Mouse (Mus musculus) hindbrain, embryonic 15.5 days (tissue): ENCODE data around the gene Otop3. TPM values are rescaled to one million over a fixed set of nuclear protein-coding genes. Genes with fewer than 3 reads are reported as not detected.

ENCODE experiments used
- ATAC-seq: fragments of 200-750 bp; cut with Nextera tagmentation; 2 replicates; pipeline ENCODE4 v1.8.0; 2017; ENCODE audit warnings: low read depth, moderate number of reproducible peaks, moderate TSS enrichment; ENCODE audit not compliant: low FRiP score
- H3K27ac ChIP-seq: fragments of 300-500 bp; sonication (generic); replicated peaks from 2 replicates; pipeline ENCODE4 v1.5.1; 2015; ENCODE audit warnings: mild to moderate bottlenecking, inconsistent platforms
- H3K27me3 ChIP-seq: fragments of 300-500 bp; sonication (generic); 2 replicates; pipeline ENCODE4 v1.6.1; 2015; ENCODE audit warnings: control low read depth, inconsistent platforms
- H3K36me3 ChIP-seq: fragments of 300-500 bp; sonication (generic); 2 replicates; pipeline ENCODE4 v1.6.1; 2015; ENCODE audit warnings: control low read depth, inconsistent platforms
- H3K4me1 ChIP-seq: fragments of 300-500 bp; sonication (generic); replicated peaks from 2 replicates; pipeline ENCODE4 v1.6.1; 2015; ENCODE audit warnings: control low read depth, inconsistent platforms
- H3K4me2 ChIP-seq: fragments of 300-500 bp; sonication (generic); 2 replicates; pipeline ENCODE4 v1.6.1; 2015; ENCODE audit warnings: moderate library complexity, mild to moderate bottlenecking, inconsistent platforms
- H3K4me3 ChIP-seq: fragments of 300-500 bp; sonication (generic); 2 replicates; pipeline ENCODE4 v1.5.1; 2015; ENCODE audit warnings: mild to moderate bottlenecking, inconsistent platforms
- H3K9ac ChIP-seq: fragments of 300-500 bp; sonication (generic); 2 replicates; pipeline ENCODE4 v1.6.1; 2015; ENCODE audit warnings: inconsistent platforms
- H3K9me3 ChIP-seq: fragments of 300-500 bp; sonication (generic); 2 replicates; pipeline ENCODE4 v1.6.1; 2016; ENCODE audit warnings: control low read depth, inconsistent platforms
- WGBS: fragments of 180-500 bp; shearing (Covaris S2); methylation state at CpG from one replicate; pipeline ENCODE4 v1.1.7; 2015; 5-methylcytosine and 5-hydroxymethylcytosine counted together
- polyA plus RNA-seq: library from polyadenylated mRNA; unstranded; fragments of >200 nt; fragmentation: Nextera tagmentation; extraction: Ambion mirVana; gene quantifications from 2 replicates; pipeline ENCODE4 v1.2.1, GENCODE M21; 2015

The Otop3 gene
- polyA plus RNA-seq, 1 experiment from 2014 or later = 2.2 TPM

- H3K9me3 ChIP-seq = no peaks in the 10 kb centered on the region
- no peak overlapping the region for H3K4me3 ChIP-seq
- H3K27me3 ChIP-seq = no peaks in the 10 kb centered on the region
- H3K27ac ChIP-seq = no peak overlapping the region
- no peak overlapping the region for H3K9ac ChIP-seq
- peaks cover 8% of the 10 kb centered on the region; the same call in 1 of the 2 replicates for H3K36me3 ChIP-seq
- ATAC-seq = no peak
- WGBS = 59% methylated on average over 7 of the region's 7 CpGs
- H3K4me1 ChIP-seq = peaks cover 5% of the 10 kb centered on the region; the same call in 1 of the 2 replicates
- H3K4me2 ChIP-seq = no peak overlapping the region
Measured at GRCm38 (mm10) chr11:115345515-115345914, 11.0 kb downstream of the Otop3 start.

- H3K27me3 ChIP-seq = no peaks in the 10 kb centered on the region
- H3K36me3 ChIP-seq = peaks cover 33% of the 10 kb centered on the region
- no peaks in the 10 kb centered on the region for H3K9me3 ChIP-seq
- peaks cover 5% of the 10 kb centered on the region; the same call in 1 of the 2 replicates for H3K4me1 ChIP-seq
- ATAC-seq = no peak
- no peak overlapping the region for H3K4me3 ChIP-seq
- no peak overlapping the region for H3K9ac ChIP-seq
- H3K27ac ChIP-seq = no peak overlapping the region
- 66% methylated on average over 17 of the region's 17 CpGs for WGBS
- H3K4me2 ChIP-seq = no peak overlapping the region
Measured at GRCm38 (mm10) chr11:115348681-115349248, 14.2 kb downstream of the Otop3 start.

- no peak for ATAC-seq
- Histone ChIP-seq H3K4me2 (no peak overlapping the region), H3K9me3 (no peaks in the 10 kb centered on the region), H3K4me3 (no peak overlapping the region), H3K36me3 (peaks cover 33% of the 10 kb centered on the region), H3K9ac (no peak overlapping the region), H3K4me1 (peaks cover 5% of the 10 kb centered on the region; the same call in 1 of the 2 replicates), H3K27ac (no peak overlapping the region), H3K27me3 (no peaks in the 10 kb centered on the region)
- WGBS = 69% methylated on average over 4 of the region's 4 CpGs
Measured at GRCm38 (mm10) chr11:115349976-115350375, 15.4 kb downstream of the Otop3 start.

- ATAC-seq = no peak
- Histone ChIP-seq H3K4me2 (no peak overlapping the region), H3K9me3 (no peaks in the 10 kb centered on the region), H3K36me3 (peaks cover 48% of the 10 kb centered on the region), H3K4me3 (no peak overlapping the region), H3K4me1 (no peaks in the 10 kb centered on the region), H3K27me3 (0 out of 2 replicates have a peak, but pooled peaks cover 6% of the 10 kb centered on the region), H3K27ac (no peak overlapping the region), H3K9ac (no peak overlapping the region)
- 91% methylated on average over 5 of the region's 5 CpGs for WGBS
Measured at GRCm38 (mm10) chr11:115353375-115353774, 18.8 kb downstream of the Otop3 start.

- H3K4me1 ChIP-seq = peaks cover 8% of the 10 kb centered on the region
- WGBS = 9% methylated on average over 8 of the region's 8 CpGs
- H3K36me3 ChIP-seq = peaks cover 48% of the 10 kb centered on the region
- no peak overlapping the region for H3K4me2 ChIP-seq
- H3K9me3 ChIP-seq = no peaks in the 10 kb centered on the region
- no peak overlapping the region for H3K9ac ChIP-seq
- no peak overlapping the region for H3K27ac ChIP-seq
- H3K27me3 ChIP-seq = 0 out of 2 replicates have a peak, but pooled peaks cover 6% of the 10 kb centered on the region
- H3K4me3 ChIP-seq = no peak overlapping the region
- ATAC-seq = peak; percentile 40; the same call in 1 of the 2 replicates
Measured at GRCm38 (mm10) chr11:115354183-115354582, 19.7 kb downstream of the Otop3 start.

- H3K4me1 ChIP-seq = peaks cover 15% of the 10 kb centered on the region
Measured at GRCm38 (mm10) chr11:115358468-115358867, 23.9 kb downstream of the Otop3 start.

GRCm38 (mm10) chr11:115359293-115359692 lies 24.8 kb downstream of the Otop3 start:
- Histone ChIP-seq H3K27me3 (0 out of 2 replicates have a peak, but pooled peaks cover 6% of the 10 kb centered on the region), H3K4me3 (no peak overlapping the region), H3K27ac (peak overlapping the region; percentile 42; the same call in 1 of the 2 replicates), H3K4me1 (peaks cover 21% of the 10 kb centered on the region), H3K9ac (0 out of 2 replicates have a peak overlapping the region, but pooled peaks have one; percentile 12), H3K36me3 (peaks cover 15% of the 10 kb centered on the region), H3K4me2 (no peak overlapping the region), H3K9me3 (no peaks in the 10 kb centered on the region)
- peak; percentile 52; the same call in 1 of the 2 replicates for ATAC-seq
- 19% methylated on average over 3 of the region's 3 CpGs for WGBS

More at GRCm38 (mm10) chr11:115358468-115358867, 23.9 kb downstream of the Otop3 start:
- no peak overlapping the region for H3K4me2 ChIP-seq
- peak overlapping the region; percentile 42; the same call in 1 of the 2 replicates for H3K27ac ChIP-seq
- H3K4me3 ChIP-seq = no peak overlapping the region
- H3K9me3 ChIP-seq = no peaks in the 10 kb centered on the region
- ATAC-seq = 0 out of 2 replicates have a peak, but pooled peaks have one; percentile 7
- WGBS = 21% methylated on average over 5 of the region's 5 CpGs
- H3K9ac ChIP-seq = 0 out of 2 replicates have a peak overlapping the region, but pooled peaks have one; percentile 12
- 0 out of 2 replicates have a peak, but pooled peaks cover 6% of the 10 kb centered on the region for H3K27me3 ChIP-seq
- peaks cover 16% of the 10 kb centered on the region for H3K36me3 ChIP-seq

- peaks cover 22% of the 10 kb centered on the region for H3K4me1 ChIP-seq
- no peak for ATAC-seq
- peaks cover 15% of the 10 kb centered on the region for H3K36me3 ChIP-seq
- H3K4me3 ChIP-seq = no peak overlapping the region
- H3K27ac ChIP-seq = no peak overlapping the region
- WGBS = 63% methylated on average over 6 of the region's 6 CpGs
- H3K9ac ChIP-seq = no peak overlapping the region
- H3K4me2 ChIP-seq = no peak overlapping the region
- no peaks in the 10 kb centered on the region for H3K9me3 ChIP-seq
- 0 out of 2 replicates have a peak, but pooled peaks cover 6% of the 10 kb centered on the region for H3K27me3 ChIP-seq
Measured at GRCm38 (mm10) chr11:115359726-115360125, 25.2 kb downstream of the Otop3 start.

- no peak overlapping the region for H3K27ac ChIP-seq
- no peak overlapping the region for H3K9ac ChIP-seq
- 89% methylated on average over 3 of the region's 3 CpGs for WGBS
- no peak for ATAC-seq
- H3K27me3 ChIP-seq = no peaks in the 10 kb centered on the region
- peaks cover 35% of the 10 kb centered on the region for H3K4me1 ChIP-seq
- no peak overlapping the region for H3K4me3 ChIP-seq
- no peaks in the 10 kb centered on the region for H3K9me3 ChIP-seq
- no peaks in the 10 kb centered on the region for H3K36me3 ChIP-seq
- no peak overlapping the region for H3K4me2 ChIP-seq
Measured at GRCm38 (mm10) chr11:115364136-115364535, 29.6 kb downstream of the Otop3 start.

GRCm38 (mm10) chr11:115366039-115366705 lies 31.6 kb downstream of the Otop3 start:
- H3K27ac ChIP-seq = peak overlapping the region; percentile 91
- WGBS = 40% methylated on average over 7 of the region's 7 CpGs
- peak overlapping the region; percentile 90 for H3K4me2 ChIP-seq
- no peaks in the 10 kb centered on the region for H3K27me3 ChIP-seq
- peak; percentile 32 for ATAC-seq
- peak overlapping the region; percentile 68 for H3K4me3 ChIP-seq
- H3K4me1 ChIP-seq = peaks cover 27% of the 10 kb centered on the region
- no peaks in the 10 kb centered on the region for H3K36me3 ChIP-seq
- H3K9me3 ChIP-seq = no peaks in the 10 kb centered on the region
- peak overlapping the region; percentile 91 for H3K9ac ChIP-seq

- peaks cover 27% of the 10 kb centered on the region for H3K4me1 ChIP-seq
- H3K4me2 ChIP-seq = peak overlapping the region; percentile 90
- H3K9me3 ChIP-seq = no peaks in the 10 kb centered on the region
- H3K36me3 ChIP-seq = no peaks in the 10 kb centered on the region
- H3K9ac ChIP-seq = peak overlapping the region; percentile 91
- WGBS = 1% methylated on average over 28 of the region's 28 CpGs
- peak; percentile 73 for ATAC-seq
- no peaks in the 10 kb centered on the region for H3K27me3 ChIP-seq
- H3K4me3 ChIP-seq = peak overlapping the region; percentile 68
- H3K27ac ChIP-seq = peak overlapping the region; percentile 91
Measured at GRCm38 (mm10) chr11:115366706-115367394, 32.3 kb downstream of the Otop3 start.
